Mouse (Mus musculus): Measurements from ENCODE around the gene Taf12. TPM values are rescaled to one million over a fixed set of nuclear protein-coding genes. Genes with fewer than 3 reads are reported as not detected.

Taf12 gene
- polyA plus RNA-seq, 1 experiment, result 10.3 TPM

- 8% methylated on average over 10 of the region's 10 CpGs for WGBS
- Histone ChIP-seq H3K4me1 (ENCODE audit: control insufficient read depth, insufficient read depth, low read length) (peaks cover 6% of the 10 kb centered on the region), H3K4me3 (replicated peaks; ENCODE audit: extremely low read depth, low read depth, low read length) (peak overlapping the region; percentile 54)
- no peak for TF ChIP-seq CTCF (IDR thresholded peaks at IDR 0.05; ENCODE audit: insufficient read depth, low read length)
- TF ChIP-seq POLR2A (IDR thresholded peaks at IDR 0.05; ENCODE audit: borderline replicate concordance, extremely low read depth, low read depth, low read length), result no peak
- no peak for DNase-seq
These were observed 55.7 kb downstream of the Taf12 start for GRCm38 (mm10) chr4:132329835-132330354.

- H3K4me3 ChIP-seq (replicated peaks; ENCODE audit: extremely low read depth, low read depth, low read length), result no peak overlapping the region
- TF ChIP-seq CTCF (IDR thresholded peaks at IDR 0.05; ENCODE audit: insufficient read depth, low read length), result no peak
- 75% methylated on average over 3 of the region's 3 CpGs for WGBS
- peaks cover 6% of the 10 kb centered on the region for H3K4me1 ChIP-seq (ENCODE audit: control insufficient read depth, insufficient read depth, low read length)
- no peak for DNase-seq
These were observed 57.8 kb downstream of the Taf12 start for GRCm38 (mm10) chr4:132331960-132332359.

GRCm38 (mm10) chr4:132332880-132333279 lies 58.7 kb downstream of the Taf12 start:
- WGBS, result 79% methylated on average over 6 of the region's 6 CpGs
- Histone ChIP-seq H3K4me1 (ENCODE audit: control insufficient read depth, insufficient read depth, low read length) (peaks cover 6% of the 10 kb centered on the region), H3K4me3 (replicated peaks; ENCODE audit: extremely low read depth, low read depth, low read length) (no peak overlapping the region)
- no peak for DNase-seq
- TF ChIP-seq CTCF (IDR thresholded peaks at IDR 0.05; ENCODE audit: insufficient read depth, low read length), result no peak
- no peak for TF ChIP-seq POLR2A (IDR thresholded peaks at IDR 0.05; ENCODE audit: borderline replicate concordance, extremely low read depth, low read depth, low read length)

GRCm38 (mm10) chr4:132338943-132339342 lies 64.8 kb downstream of the Taf12 start:
- TF ChIP-seq CTCF (IDR thresholded peaks at IDR 0.05; ENCODE audit: insufficient read depth, low read length) (no peak), POLR2A (IDR thresholded peaks at IDR 0.05; ENCODE audit: borderline replicate concordance, extremely low read depth, low read depth, low read length) (no peak)
- 80% methylated on average over 13 of the region's 13 CpGs for WGBS
- no peak for DNase-seq
- Histone ChIP-seq H3K4me3 (replicated peaks; ENCODE audit: extremely low read depth, low read depth, low read length) (no peak overlapping the region), H3K4me1 (ENCODE audit: control insufficient read depth, insufficient read depth, low read length) (no peaks in the 10 kb centered on the region)

- TF ChIP-seq POLR2A (IDR thresholded peaks at IDR 0.05; ENCODE audit: borderline replicate concordance, extremely low read depth, low read depth, low read length) (no peak), CTCF (IDR thresholded peaks at IDR 0.05; ENCODE audit: insufficient read depth, low read length) (no peak)
- H3K4me1 ChIP-seq (ENCODE audit: control insufficient read depth, insufficient read depth, low read length), result no peaks in the 10 kb centered on the region; the same call in 1 of the 2 replicates
- no peak overlapping the region for H3K4me3 ChIP-seq (replicated peaks; ENCODE audit: extremely low read depth, low read depth, low read length)
- 83% methylated on average over 3 of the region's 3 CpGs for WGBS
- no peak for DNase-seq
These were observed 67.3 kb downstream of the Taf12 start for GRCm38 (mm10) chr4:132341451-132341850.

GRCm38 (mm10) chr4:132344403-132345134 lies 70.4 kb downstream of the Taf12 start:
- H3K4me1 ChIP-seq (ENCODE audit: control insufficient read depth, insufficient read depth, low read length), result no peaks in the 10 kb centered on the region; the same call in 1 of the 2 replicates
- TF ChIP-seq CTCF (IDR thresholded peaks at IDR 0.05; ENCODE audit: insufficient read depth, low read length), result no peak
- TF ChIP-seq POLR2A (IDR thresholded peaks at IDR 0.05; ENCODE audit: borderline replicate concordance, extremely low read depth, low read depth, low read length), result no peak

More at GRCm38 (mm10) chr4:132344403-132345134, 70.4 kb downstream of the Taf12 start:
- peak overlapping the region; percentile 88 for H3K4me3 ChIP-seq (replicated peaks; ENCODE audit: extremely low read depth, low read depth, low read length)
- no peak for DNase-seq
- WGBS, result 7% methylated on average over 13 of the region's 13 CpGs

Other genes starting within 250 kb of the Taf12 start
- 0.07 and 0.25 TPM in 2 replicates for gene Gm10300, start 199.7 kb upstream of the Taf12 start, polyA plus RNA-seq (2012; rRNA removed)
- gene Epb41, start 199.1 kb upstream of the Taf12 start, polyA plus RNA-seq (2012; rRNA removed), result 38.3 and 45.3 TPM in 2 replicates
- 0.11 TPM in 2 replicates for gene Oprd1, start 129.9 kb upstream of the Taf12 start, polyA plus RNA-seq (2012; rRNA removed)
- gene Ythdf2, start 62.1 kb upstream of the Taf12 start, polyA plus RNA-seq (2012; rRNA removed), result 13.9 and 17.1 TPM in 2 replicates
- gene Gmeb1, start 12.8 kb upstream of the Taf12 start, polyA plus RNA-seq (2012; rRNA removed), result 13.8 and 16.9 TPM in 2 replicates
- 1.9 and 2.0 TPM in 2 replicates for gene Rab42, start 29.0 kb downstream of the Taf12 start, polyA plus RNA-seq (2012; rRNA removed)
- 16.4 and 17.8 TPM in 2 replicates for gene Trnau1ap, start 55.2 kb downstream of the Taf12 start, polyA plus RNA-seq (2012; rRNA removed)
- 3.9 and 5.3 TPM in 2 replicates for gene Rcc1, start 79.2 kb downstream of the Taf12 start, polyA plus RNA-seq (2012; rRNA removed)
- 11.3 and 13.4 TPM in 2 replicates for gene Phactr4, start 148.1 kb downstream of the Taf12 start, polyA plus RNA-seq (2012; rRNA removed)
- 2.9 and 4.3 TPM in 2 replicates for gene Med18, start 189.5 kb downstream of the Taf12 start, polyA plus RNA-seq (2012; rRNA removed)
- gene Sesn2, start 236.1 kb downstream of the Taf12 start, polyA plus RNA-seq (2012; rRNA removed), result 11.5 and 14.1 TPM in 2 replicates

Data from lung, adult 2 months (tissue).